Mouse (Mus musculus): ENCODE measurements around the gene Cbfb. TPM values are rescaled to one million over a fixed set of nuclear protein-coding genes. Genes with fewer than 3 reads are reported as not detected.

Gene Cbfb
- total RNA-seq, 2 experiments from 2014 or later: 29.5 to 48.2 TPM

DNA sequence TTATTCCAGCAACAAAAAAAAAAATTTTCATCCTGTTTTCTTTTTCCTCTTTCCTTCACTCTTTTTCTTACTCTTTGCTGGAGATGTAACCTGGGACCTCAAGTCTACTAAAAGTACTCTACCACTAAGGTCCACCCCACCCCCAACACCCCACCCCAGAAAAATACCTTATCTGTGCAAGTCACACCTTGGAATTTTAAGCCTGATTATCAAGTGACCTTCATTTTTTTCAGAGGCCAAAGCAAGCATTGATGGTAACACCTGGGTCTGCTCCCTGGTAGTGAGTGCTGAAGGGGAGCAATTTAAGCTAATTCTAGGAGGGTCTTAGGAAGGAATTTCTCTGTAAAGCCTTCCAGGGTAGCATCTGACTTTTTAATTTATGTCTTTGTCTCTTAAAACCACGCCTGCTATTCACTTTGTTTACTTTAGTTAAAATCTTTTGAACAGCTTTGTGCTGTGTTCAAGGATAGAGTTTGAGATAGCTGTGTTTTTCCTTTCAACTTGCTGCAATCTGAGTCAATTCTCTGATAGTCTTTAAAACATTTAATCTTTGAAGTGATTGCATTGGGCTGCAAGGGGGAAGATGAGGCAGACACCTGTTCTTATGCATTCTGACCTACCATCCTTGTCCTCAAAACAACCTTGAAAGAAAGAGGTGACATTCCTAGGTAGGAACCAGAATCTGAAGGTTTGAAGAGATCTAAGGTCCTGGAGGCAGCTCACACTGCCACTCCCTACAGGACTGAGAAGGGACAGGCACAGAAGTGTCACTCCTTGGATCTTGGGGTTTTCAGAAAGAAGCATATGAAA, 62.9 kb downstream of the Cbfb start:
- no peak for ATAC-seq (replicated peaks; ENCODE audit: low FRiP score, low TSS enrichment, poor library complexity, severe bottlenecking)

DNA sequence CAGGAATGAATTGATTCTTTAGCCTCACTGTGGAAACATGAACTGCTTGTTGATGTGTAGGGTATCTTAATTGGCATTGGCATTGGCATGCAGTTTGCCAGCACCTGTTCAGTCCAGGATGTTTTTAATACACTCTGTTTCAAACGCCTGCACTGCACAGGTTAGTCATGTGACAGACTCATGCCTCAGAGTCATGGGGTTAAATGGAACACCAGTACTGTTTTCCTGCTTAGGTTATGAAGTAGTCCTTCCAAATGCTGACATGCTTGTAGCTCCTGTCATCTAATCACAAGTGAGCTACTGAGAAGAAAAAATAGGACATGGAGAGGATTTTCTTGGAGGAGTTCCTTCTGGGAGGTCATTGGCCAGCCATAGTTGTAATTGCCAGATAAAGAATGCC, 64.7 kb downstream of the Cbfb start:
- no peak for ATAC-seq (replicated peaks; ENCODE audit: low FRiP score, low TSS enrichment, poor library complexity, severe bottlenecking)

DNA sequence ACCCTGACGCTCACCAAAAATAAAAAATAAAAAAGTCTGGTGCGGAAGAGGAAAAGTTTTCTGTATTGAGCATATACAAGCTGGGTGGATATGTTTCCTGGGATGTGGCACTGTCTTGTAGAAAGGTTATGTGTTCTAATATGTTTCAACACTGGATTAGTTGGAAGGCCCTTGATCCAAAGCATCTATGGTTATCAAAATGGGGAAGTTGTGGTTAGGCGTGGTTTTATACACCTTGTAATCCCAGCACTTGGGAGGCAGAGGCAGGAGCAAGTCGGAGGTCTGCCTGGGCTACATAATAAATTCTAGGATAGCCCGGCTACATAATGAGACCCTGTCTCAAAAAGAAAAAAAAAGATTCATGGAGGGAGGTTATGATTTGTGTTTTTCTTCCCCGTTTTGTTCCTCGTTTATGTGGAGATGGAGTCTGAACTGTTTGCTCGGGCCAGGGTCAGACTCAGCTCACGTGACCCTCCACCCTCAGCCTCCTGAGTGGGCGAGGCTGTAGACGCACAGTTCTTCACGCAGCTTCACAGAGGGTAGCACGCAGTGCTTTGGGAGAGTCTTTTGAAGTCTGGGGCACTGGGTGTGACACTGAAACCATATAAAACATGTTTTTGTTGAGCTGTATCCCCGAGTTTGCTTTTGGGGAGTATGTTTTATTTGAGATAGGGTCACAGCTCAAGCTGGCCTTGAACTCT, 67.1 kb downstream of the Cbfb start:
- ATAC-seq (replicated peaks; ENCODE audit: low FRiP score, low TSS enrichment, poor library complexity, severe bottlenecking): no peak

DNA sequence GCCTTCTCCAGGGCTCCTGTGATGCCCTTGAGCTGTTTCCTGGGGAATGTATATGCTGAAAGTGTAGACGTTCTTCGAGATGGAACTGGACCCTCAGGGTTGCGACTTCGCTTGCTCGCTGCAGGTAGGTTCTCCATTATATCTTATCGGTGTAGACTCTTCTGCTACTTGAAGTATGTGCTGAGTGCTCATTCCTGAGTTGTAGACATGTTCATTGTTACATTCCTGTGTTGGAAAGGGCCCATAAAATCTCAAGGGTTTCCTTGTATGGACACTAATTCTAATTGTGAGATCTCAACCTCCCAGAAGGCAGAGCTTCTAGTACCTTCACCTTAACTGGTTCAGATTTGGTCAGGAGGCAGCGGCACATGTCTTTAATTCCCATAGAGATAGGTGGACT, 70.5 kb downstream of the Cbfb start:
- ATAC-seq (replicated peaks; ENCODE audit: low FRiP score, low TSS enrichment, poor library complexity, severe bottlenecking): no peak

DNA sequence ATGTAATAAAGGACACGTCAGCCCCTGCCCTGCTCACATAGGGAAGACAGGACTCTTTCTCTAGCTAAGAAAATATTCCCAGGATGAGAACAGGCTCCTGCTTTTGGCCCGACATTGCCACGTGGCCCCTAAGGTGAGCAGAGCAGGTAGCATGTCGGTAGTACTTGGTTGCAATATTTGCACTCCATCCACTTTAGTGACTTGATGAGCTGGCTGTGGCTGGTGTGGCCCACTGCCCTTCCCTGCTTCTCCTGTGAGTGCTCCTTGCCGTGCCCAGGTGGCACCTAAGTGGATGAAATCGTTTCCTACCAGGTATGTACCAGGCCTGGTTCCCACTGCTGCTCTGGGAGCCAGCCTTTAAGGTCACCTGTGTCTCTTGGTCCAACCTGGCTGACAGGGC, 81.5 kb downstream of the Cbfb start:
- ATAC-seq (replicated peaks; ENCODE audit: low FRiP score, low TSS enrichment, poor library complexity, severe bottlenecking): no peak

- no peak for ATAC-seq (replicated peaks; ENCODE audit: low FRiP score, low TSS enrichment, poor library complexity, severe bottlenecking)
Measured at GRCm38 (mm10) chr8:105252680-105253537, 82.4 kb downstream of the Cbfb start.

DNA sequence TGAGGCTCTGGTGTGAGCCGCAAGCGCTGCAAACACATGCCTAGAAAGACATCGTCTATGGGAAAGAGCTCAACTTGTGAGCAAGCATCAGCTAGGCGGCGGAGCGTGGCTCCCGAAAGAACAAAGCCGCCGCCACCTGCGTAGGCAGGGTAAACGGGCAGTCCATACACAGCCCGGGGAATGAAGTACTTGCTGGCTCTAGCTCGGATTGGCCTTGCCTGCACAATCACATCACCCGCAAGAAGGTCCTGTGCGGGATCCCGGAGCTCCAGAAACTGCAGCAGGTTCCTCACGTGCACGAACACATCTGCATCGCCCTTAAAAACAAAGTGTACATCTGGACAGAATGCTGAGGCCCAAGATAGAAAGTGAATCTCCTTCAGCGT, 83.3 kb downstream of the Cbfb start:
- ATAC-seq (replicated peaks; ENCODE audit: low FRiP score, low TSS enrichment, poor library complexity, severe bottlenecking): no peak

DNA sequence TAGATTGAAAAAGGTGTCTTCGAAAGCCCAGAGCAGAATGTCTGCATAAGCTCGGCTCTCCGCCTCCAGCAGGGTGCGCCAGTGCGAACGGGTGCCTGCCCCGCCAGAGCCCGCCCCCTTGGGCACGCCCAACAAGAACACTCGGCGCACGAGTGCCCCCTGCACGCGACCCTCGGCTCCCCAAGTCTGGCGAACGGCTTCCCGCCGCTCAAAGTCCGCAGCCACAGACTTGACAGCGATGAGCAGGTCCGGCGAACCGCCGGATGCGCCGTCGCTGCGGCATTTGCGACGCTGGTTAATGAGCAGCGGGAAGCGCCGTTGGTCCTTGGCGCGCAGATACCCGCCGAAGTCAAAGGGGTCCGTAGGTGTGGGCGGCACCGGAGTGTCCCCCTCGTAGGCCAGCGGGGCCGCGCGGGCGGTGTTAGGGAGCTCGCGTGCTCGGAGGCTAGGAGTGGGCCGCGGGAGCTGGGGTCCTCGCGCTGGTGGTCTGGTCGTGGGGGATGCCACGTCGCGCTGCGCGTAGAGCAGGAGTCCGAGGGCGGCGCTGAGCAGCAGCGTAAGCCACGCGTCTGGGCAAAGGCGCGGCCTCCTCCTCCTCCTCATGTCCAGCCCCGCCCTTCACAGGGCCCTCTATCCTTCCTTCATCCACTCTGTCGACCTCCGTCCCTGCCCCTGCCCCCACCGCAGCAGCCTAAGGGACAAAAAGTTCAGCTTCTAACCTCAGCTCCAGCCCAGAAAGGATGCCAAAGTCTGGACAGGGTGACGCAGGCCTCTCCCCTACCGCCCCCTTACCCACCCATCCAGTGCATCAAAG, 83.9 kb downstream of the Cbfb start:
- ATAC-seq (replicated peaks; ENCODE audit: low FRiP score, low TSS enrichment, poor library complexity, severe bottlenecking): peak; percentile 75

GRCm38 (mm10) chr8:105254966-105255350, 84.5 kb downstream of the Cbfb start, which contains the start of gene B3gnt9:
Gene B3gnt9 (minus strand): TSS chr8:105255153.
- peak; percentile 72 for ATAC-seq (replicated peaks; ENCODE audit: low FRiP score, low TSS enrichment, poor library complexity, severe bottlenecking)

GRCm38 (mm10) chr8:105257318-105258114, 87.0 kb downstream of the Cbfb start:
- no peak for ATAC-seq (replicated peaks; ENCODE audit: low FRiP score, low TSS enrichment, poor library complexity, severe bottlenecking)

DNA sequence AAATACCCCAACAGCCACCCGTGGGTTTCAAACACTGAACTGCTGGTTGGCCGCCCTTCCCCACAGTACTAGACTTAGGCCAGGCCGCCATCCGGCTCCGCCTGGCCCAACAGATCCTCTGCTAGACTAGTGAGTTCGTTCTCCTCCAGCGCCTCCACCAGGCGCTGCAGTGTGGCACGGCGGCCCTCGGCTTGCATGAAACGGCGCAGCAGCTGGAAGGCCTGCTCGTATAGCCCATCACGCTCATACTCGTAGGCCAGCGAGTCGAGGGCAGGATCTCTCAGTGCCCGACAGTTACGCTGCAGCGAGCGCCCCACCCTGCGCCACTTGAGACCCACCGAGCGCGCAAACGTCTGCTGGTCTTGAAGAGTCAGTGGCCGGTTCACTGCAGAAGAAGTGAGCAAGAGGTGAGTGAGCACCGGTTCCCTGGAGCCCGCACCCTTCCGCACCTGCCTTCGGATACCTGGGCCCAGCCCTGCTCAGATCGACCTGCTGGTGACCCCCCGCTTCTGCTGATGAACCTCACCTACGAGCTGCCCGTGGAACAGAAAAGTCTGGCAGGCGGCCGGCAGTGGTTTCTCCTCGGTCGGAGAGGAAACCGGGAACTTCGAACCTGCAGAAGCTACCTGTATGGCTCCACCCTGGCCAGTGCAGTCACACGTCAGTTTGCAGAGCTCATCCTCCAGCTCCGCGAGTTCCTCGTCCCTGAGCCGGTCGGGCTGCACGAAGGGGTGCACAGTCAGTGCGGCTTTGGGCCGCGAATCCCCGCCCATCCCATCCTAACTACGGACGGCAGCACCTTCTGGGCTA, 88.6 kb downstream of the Cbfb start:
- ATAC-seq (replicated peaks; ENCODE audit: low FRiP score, low TSS enrichment, poor library complexity, severe bottlenecking): peak; percentile 8; the same call in 1 of the 2 replicates

DNA sequence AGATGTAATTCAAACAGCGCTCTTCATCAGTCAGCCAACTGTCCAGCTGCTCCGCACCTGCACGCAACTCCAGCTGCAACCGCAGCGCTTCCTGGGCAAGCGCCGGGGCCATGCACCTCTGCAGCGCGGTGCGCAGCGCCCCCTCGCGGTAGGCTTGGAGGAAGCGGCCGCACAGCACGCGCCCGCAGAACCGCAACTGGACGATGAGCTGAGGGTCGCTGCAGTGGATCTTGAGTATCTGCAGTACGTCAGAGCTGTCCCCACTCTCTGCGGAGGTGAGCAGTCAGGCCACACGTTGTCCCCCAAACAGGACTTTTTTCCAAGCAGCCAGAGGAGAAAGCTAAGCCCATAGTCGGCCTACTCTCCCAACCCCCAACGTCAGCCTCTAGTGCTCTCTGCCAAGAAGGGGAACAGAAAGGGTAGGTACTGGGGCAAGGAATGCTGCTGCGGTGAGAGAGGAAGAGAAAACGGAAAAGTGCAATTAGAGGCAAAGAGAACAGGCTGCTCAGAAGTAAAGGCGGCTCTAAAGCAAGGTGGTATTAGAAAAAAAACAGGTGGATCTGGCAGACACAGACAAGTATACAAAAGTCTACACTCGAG, 89.3 kb downstream of the Cbfb start:
- ATAC-seq (replicated peaks; ENCODE audit: low FRiP score, low TSS enrichment, poor library complexity, severe bottlenecking): peak; percentile 46

DNA sequence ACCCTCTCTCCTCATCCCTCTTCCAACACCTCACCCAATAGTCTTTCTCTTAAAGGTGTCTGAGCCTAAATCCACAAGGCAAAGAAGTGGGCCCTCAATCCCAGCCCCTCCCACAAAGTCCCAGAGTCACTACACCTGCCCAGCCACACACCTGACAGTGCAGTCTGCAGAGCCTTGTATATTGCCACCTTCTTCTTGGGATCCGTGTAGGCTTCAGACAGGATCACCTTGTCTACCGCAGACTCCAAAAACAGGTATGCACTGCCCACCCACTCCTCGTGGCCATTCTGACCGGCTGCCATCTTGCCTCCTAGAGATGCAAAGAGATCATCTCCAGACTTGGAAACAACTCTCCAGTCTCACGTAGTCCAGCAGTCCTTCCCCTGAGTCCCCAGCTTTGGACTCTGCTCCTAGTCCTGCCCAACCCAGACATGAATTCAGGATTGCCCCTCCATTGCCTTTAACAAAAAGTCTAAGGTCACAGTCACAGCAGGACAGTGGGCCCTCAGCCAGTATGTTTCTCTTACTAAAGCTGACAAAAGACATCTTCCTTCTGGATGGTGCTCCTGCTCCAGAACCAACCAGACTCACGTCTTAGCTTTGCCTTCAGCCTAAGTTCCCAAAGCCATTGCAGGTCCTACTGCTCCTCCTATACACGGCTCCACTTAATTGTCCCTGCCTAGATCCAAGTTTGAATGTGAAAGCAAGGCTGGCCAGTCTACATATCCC, 90.1 kb downstream of the Cbfb start:
- no peak for ATAC-seq (replicated peaks; ENCODE audit: low FRiP score, low TSS enrichment, poor library complexity, severe bottlenecking)

- ATAC-seq (replicated peaks; ENCODE audit: low FRiP score, low TSS enrichment, poor library complexity, severe bottlenecking): no peak
Measured at GRCm38 (mm10) chr8:105261326-105261980, 91.0 kb downstream of the Cbfb start.

DNA sequence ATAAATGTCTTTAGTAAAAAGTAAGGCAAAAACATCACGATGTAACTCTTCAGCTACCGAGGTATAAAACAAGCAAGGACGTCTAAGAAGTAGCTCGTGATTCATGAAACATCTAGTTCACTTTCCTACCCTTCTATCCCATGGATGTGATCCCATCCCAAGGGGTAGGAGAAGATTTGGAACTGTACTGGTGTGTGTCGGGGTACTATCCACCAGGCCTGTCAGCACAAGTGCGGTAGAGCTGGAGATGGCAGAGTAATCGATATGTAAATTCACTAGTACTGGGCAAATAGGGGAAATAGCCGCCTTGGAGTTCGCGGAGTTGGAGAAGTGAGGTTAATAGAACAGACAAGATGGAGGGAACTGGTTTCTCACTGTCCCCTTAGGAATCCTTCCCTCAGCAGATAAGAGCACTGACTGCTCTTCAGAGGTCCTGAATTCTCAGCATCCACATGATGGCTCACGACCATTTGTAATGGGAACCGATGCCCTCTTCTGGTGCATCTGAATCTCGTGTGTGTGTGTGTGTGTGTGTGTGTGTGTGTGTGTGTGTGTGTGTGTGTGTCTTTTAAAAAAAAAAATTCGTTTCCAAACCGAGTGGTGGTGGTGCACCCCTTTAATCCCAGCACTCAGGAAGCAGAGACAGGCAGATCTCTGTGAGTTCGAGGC, 92.9 kb downstream of the Cbfb start:
- no peak for ATAC-seq (replicated peaks; ENCODE audit: low FRiP score, low TSS enrichment, poor library complexity, severe bottlenecking)

Data from megakaryocyte-erythroid progenitor cell, adult 5-6 weeks (primary cell).